Mouse (Mus musculus) forebrain, embryonic 13.5 days (tissue): ENCODE measurements around the gene Snap25. TPM values are rescaled to one million over a fixed set of nuclear protein-coding genes. Genes with fewer than 3 reads are reported as not detected.

Experiments used
- ATAC-seq: fragments of 200-750 bp; cut with Nextera tagmentation; 2 replicates; pipeline ENCODE4 v1.8.0; 2017
- H3K27ac ChIP-seq: fragments of 300-500 bp; sonication (generic); 2 replicates; pipeline ENCODE4 v1.5.1; 2015; ENCODE audit warnings: inconsistent platforms, mild to moderate bottlenecking, moderate library complexity
- H3K27me3 ChIP-seq: fragments of 300-500 bp; sonication (generic); 2 replicates; pipeline ENCODE4 v1.6.1; 2015; ENCODE audit warnings: mild to moderate bottlenecking, inconsistent platforms
- H3K36me3 ChIP-seq: fragments of 300-500 bp; sonication (generic); 2 replicates; pipeline ENCODE4 v1.6.1; 2015; ENCODE audit warnings: mild to moderate bottlenecking, inconsistent platforms; ENCODE audit not compliant: poor library complexity, severe bottlenecking
- H3K4me1 ChIP-seq: fragments of 300-500 bp; sonication (generic); 2 replicates; pipeline ENCODE4 v1.6.1; 2015; ENCODE audit warnings: inconsistent platforms
- H3K4me2 ChIP-seq: fragments of 300-500 bp; sonication (generic); 2 replicates; pipeline ENCODE4 v1.6.1; 2015; ENCODE audit warnings: inconsistent platforms, mild to moderate bottlenecking, moderate library complexity
- H3K4me3 ChIP-seq: fragments of 300-500 bp; sonication (generic); 2 replicates; pipeline ENCODE4 v1.5.1; 2015; ENCODE audit warnings: mild to moderate bottlenecking, inconsistent platforms
- H3K9ac ChIP-seq: fragments of 300-500 bp; sonication (generic); 2 replicates; pipeline ENCODE4 v1.6.1; 2015; ENCODE audit warnings: mild to moderate bottlenecking, inconsistent platforms
- H3K9me3 ChIP-seq: fragments of 300-500 bp; sonication (generic); replicated peaks from 2 replicates; pipeline ENCODE4 v1.6.1; 2016; ENCODE audit warnings: inconsistent platforms
- WGBS: fragments of 180-500 bp; shearing (Covaris S2); methylation state at CpG from one replicate; pipeline ENCODE4 v1.1.7; 2015; 5-methylcytosine and 5-hydroxymethylcytosine counted together
- polyA plus RNA-seq: library from polyadenylated mRNA; unstranded; fragments of >200 nt; fragmentation: Nextera tagmentation; extraction: Ambion mirVana; gene quantifications from 2 replicates; pipeline ENCODE4 v1.2.1, GENCODE M21; 2015

Snap25 gene
- polyA plus RNA-seq, 1 experiment from 2014 or later, result 51.6 TPM

GRCm38 (mm10) chr2:136780268-136780667 is 67.0 kb downstream of the Snap25 start:
- ATAC-seq, result no peak
- no peaks in the 10 kb centered on the region for H3K27me3 ChIP-seq
- no peaks in the 10 kb centered on the region for H3K4me1 ChIP-seq
- no peak overlapping the region for H3K4me3 ChIP-seq
- H3K9ac ChIP-seq, result no peak overlapping the region
- H3K27ac ChIP-seq, result no peak overlapping the region
- no peaks in the 10 kb centered on the region for H3K9me3 ChIP-seq
- no peaks in the 10 kb centered on the region for H3K36me3 ChIP-seq
- no peak overlapping the region for H3K4me2 ChIP-seq

- ATAC-seq, result 0 out of 2 replicates have a peak, but pooled peaks have one; percentile 24
- no peak overlapping the region for H3K4me3 ChIP-seq
- 84% methylated on average over 4 of the region's 4 CpGs for WGBS
Measured at GRCm38 (mm10) chr2:136784310-136784709, 71.1 kb downstream of the Snap25 start.

DNA sequence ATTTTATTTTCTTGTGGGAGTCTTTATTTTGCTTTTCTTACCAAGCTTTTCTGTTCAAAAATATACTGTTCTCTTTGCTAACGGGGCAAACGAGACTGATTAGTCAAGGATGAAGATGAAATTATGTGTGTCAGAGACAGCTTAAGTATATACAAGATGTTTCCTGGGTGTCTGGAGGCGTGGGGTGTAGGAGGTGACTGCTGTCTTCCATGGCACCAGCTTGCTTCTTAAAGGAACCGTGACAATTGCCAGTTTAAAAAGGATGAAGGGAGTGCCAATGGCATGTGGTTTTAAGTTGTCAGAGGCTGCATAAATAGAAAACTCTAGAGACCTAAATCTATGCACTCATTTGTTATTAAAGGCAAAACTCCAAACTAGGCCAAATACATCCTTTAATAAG is 75.1 kb downstream of the Snap25 start:
- Histone ChIP-seq H3K4me1 (no peaks in the 10 kb centered on the region), H3K27ac (no peak overlapping the region), H3K4me3 (no peak overlapping the region), H3K4me2 (no peak overlapping the region), H3K9ac (no peak overlapping the region), H3K27me3 (no peaks in the 10 kb centered on the region), H3K9me3 (no peaks in the 10 kb centered on the region), H3K36me3 (no peaks in the 10 kb centered on the region)
- no peak for ATAC-seq
- WGBS, result 64% methylated on average over 4 of the region's 4 CpGs

More at GRCm38 (mm10) chr2:136784310-136784709, 71.1 kb downstream of the Snap25 start:
- no peak overlapping the region; the same call in 1 of the 2 replicates for H3K27ac ChIP-seq
- H3K9me3 ChIP-seq, result no peaks in the 10 kb centered on the region
- no peak overlapping the region for H3K9ac ChIP-seq
- no peaks in the 10 kb centered on the region for H3K36me3 ChIP-seq
- H3K27me3 ChIP-seq, result no peaks in the 10 kb centered on the region
- no peaks in the 10 kb centered on the region for H3K4me1 ChIP-seq
- no peak overlapping the region for H3K4me2 ChIP-seq

DNA sequence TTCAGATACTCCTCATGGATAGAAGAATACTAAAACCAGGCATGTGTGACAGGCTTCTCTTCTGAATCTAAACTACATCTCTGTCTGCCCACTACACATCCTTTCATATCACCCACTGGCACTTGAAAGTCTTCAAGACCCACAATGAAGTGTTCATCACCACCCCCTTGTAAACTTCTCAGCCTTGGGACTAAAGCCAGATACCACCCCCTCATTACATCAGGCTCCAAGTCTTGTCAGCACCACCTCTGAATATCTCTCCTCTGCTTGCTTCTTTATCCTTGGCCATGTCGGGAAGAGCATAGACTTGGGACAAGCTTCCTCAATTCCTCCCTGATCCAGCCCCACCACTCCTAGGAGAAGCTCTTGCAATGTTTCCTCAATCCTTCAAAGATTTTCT is 83.3 kb downstream of the Snap25 start:
- H3K27me3 ChIP-seq, result no peaks in the 10 kb centered on the region
- WGBS, result 79% methylated on average over 1 of the region's 1 CpGs
- no peak overlapping the region for H3K4me3 ChIP-seq
- no peak overlapping the region for H3K4me2 ChIP-seq
- H3K4me1 ChIP-seq, result no peaks in the 10 kb centered on the region
- no peak for ATAC-seq
- no peaks in the 10 kb centered on the region for H3K9me3 ChIP-seq
- no peak overlapping the region for H3K9ac ChIP-seq
- H3K27ac ChIP-seq, result no peak overlapping the region
- no peaks in the 10 kb centered on the region for H3K36me3 ChIP-seq

GRCm38 (mm10) chr2:136798887-136799430 is 85.7 kb downstream of the Snap25 start:
- ATAC-seq, result no peak
- H3K9ac ChIP-seq, result no peak overlapping the region
- WGBS, result 62% methylated on average over 2 of the region's 2 CpGs

GRCm38 (mm10) chr2:136801102-136801501 is 87.8 kb downstream of the Snap25 start:
- no peak overlapping the region for H3K4me2 ChIP-seq
- H3K9me3 ChIP-seq, result no peaks in the 10 kb centered on the region
- no peaks in the 10 kb centered on the region for H3K27me3 ChIP-seq
- H3K9ac ChIP-seq, result no peak overlapping the region
- H3K36me3 ChIP-seq, result no peaks in the 10 kb centered on the region
- no peak for ATAC-seq
- no peak overlapping the region for H3K27ac ChIP-seq
- no peak overlapping the region for H3K4me3 ChIP-seq
- H3K4me1 ChIP-seq, result no peaks in the 10 kb centered on the region

More at GRCm38 (mm10) chr2:136798887-136799430, 85.7 kb downstream of the Snap25 start:
- no peak overlapping the region for H3K4me2 ChIP-seq
- no peaks in the 10 kb centered on the region for H3K9me3 ChIP-seq
- no peaks in the 10 kb centered on the region for H3K27me3 ChIP-seq
- no peaks in the 10 kb centered on the region for H3K36me3 ChIP-seq
- no peak overlapping the region for H3K4me3 ChIP-seq
- H3K4me1 ChIP-seq, result no peaks in the 10 kb centered on the region
- H3K27ac ChIP-seq, result no peak overlapping the region

GRCm38 (mm10) chr2:136802076-136802475 is 88.8 kb downstream of the Snap25 start:
- Histone ChIP-seq H3K4me3 (no peak overlapping the region), H3K4me1 (no peaks in the 10 kb centered on the region), H3K9me3 (no peaks in the 10 kb centered on the region), H3K9ac (no peak overlapping the region), H3K27ac (no peak overlapping the region), H3K36me3 (no peaks in the 10 kb centered on the region), H3K4me2 (no peak overlapping the region), H3K27me3 (no peaks in the 10 kb centered on the region)
- no peak for ATAC-seq
- WGBS, result 87% methylated on average over 3 of the region's 3 CpGs

DNA sequence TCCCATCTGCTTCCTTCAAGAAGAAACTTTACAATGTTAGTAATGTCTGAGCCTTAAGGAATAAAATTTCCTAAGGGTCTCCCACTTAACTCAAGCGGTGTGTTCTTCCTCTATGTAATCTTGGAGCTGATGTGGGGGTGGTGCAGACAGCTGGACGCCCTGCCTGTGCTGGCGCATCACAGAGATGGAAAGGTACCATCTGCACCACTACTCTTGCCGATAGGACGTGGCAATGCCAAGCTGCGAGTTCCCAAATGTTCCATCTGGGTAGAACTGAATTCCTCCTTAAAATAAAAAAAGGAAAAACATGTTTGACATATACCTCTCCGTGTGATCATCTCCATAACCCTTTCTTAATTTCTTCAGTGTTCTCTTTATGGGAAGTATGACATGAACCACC is 89.9 kb downstream of the Snap25 start:
- no peak overlapping the region for H3K27ac ChIP-seq
- H3K9ac ChIP-seq, result no peak overlapping the region
- ATAC-seq, result peak; percentile 62; the same call in 1 of the 2 replicates
- no peaks in the 10 kb centered on the region for H3K27me3 ChIP-seq
- no peak overlapping the region for H3K4me3 ChIP-seq
- whole genome bisulfite sequencing, result 88% methylated on average over 7 of the region's 7 CpGs
- no peaks in the 10 kb centered on the region for H3K9me3 ChIP-seq
- no peaks in the 10 kb centered on the region for H3K36me3 ChIP-seq
- no peaks in the 10 kb centered on the region for H3K4me1 ChIP-seq
- no peak overlapping the region for H3K4me2 ChIP-seq

GRCm38 (mm10) chr2:136807992-136808726 is 94.9 kb downstream of the Snap25 start:
- H3K9me3 ChIP-seq, result no peaks in the 10 kb centered on the region
- no peaks in the 10 kb centered on the region for H3K36me3 ChIP-seq
- H3K4me1 ChIP-seq, result no peaks in the 10 kb centered on the region
- WGBS, result 82% methylated on average over 8 of the region's 8 CpGs
- no peak for ATAC-seq
- H3K9ac ChIP-seq, result no peak overlapping the region
- no peak overlapping the region for H3K4me2 ChIP-seq
- no peaks in the 10 kb centered on the region for H3K27me3 ChIP-seq
- H3K27ac ChIP-seq, result no peak overlapping the region
- H3K4me3 ChIP-seq, result no peak overlapping the region

GRCm38 (mm10) chr2:136811331-136811730 is 98.1 kb downstream of the Snap25 start:
- Histone ChIP-seq H3K4me3 (no peak overlapping the region), H3K4me2 (no peak overlapping the region), H3K27me3 (no peaks in the 10 kb centered on the region), H3K4me1 (no peaks in the 10 kb centered on the region), H3K27ac (no peak overlapping the region), H3K36me3 (no peaks in the 10 kb centered on the region), H3K9ac (no peak overlapping the region), H3K9me3 (no peaks in the 10 kb centered on the region)
- ATAC-seq, result no peak
- 97% methylated on average over 1 of the region's 1 CpGs for WGBS

GRCm38 (mm10) chr2:136816717-136817400 is 103.6 kb downstream of the Snap25 start:
- no peak overlapping the region for H3K4me3 ChIP-seq
- H3K4me1 ChIP-seq, result no peaks in the 10 kb centered on the region
- no peaks in the 10 kb centered on the region for H3K27me3 ChIP-seq
- no peaks in the 10 kb centered on the region for H3K9me3 ChIP-seq
- no peak for ATAC-seq
- no peaks in the 10 kb centered on the region for H3K36me3 ChIP-seq
- H3K9ac ChIP-seq, result no peak overlapping the region
- H3K27ac ChIP-seq, result no peak overlapping the region
- H3K4me2 ChIP-seq, result no peak overlapping the region
- WGBS, result 65% methylated on average over 9 of the region's 9 CpGs
